Mouse (Mus musculus): ENCODE data around the gene Cst8. TPM values are rescaled to one million over a fixed set of nuclear protein-coding genes. Genes with fewer than 3 reads are reported as not detected.
A peak's percentile ranks its signal among the peaks of the same experiment; 100 is the strongest.
"Not testable (repeated sequence)": the region's sequence is repeated elsewhere in the genome, so short reads cannot be mapped to it uniquely, and the experiment has no call there.

Cst8 gene
- not detected in 2 replicates for total RNA-seq (2015; ENCODE audit: low replicate concordance)
- not detected in 2 replicates for total RNA-seq (2017; ENCODE audit: low replicate concordance)

DNA sequence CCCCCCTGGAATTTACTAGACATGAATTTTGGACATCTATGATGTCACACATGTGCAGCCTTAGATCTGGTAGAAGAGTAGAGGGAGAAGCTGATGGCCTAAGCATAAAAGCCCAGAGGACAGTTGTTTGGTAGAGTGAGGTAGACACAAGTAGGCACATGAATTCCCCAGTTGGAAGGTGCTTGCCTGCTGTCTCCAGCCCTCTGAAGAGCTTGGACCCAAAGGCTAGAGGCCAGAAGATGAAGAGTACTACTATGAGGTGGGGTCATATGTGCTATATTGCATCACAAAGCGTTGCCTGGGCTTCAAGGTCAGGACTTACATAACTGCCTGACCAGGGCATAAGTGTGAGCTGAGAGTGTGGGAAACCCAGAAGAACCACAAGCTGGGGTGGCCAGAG lies at the start of gene Cst8:
Cst8 (plus strand) TSS at position 301 of the 400 bp plus-strand sequence.
- no peak for ATAC-seq (replicated peaks; ENCODE audit: low FRiP score, poor library complexity, severe bottlenecking)

DNA sequence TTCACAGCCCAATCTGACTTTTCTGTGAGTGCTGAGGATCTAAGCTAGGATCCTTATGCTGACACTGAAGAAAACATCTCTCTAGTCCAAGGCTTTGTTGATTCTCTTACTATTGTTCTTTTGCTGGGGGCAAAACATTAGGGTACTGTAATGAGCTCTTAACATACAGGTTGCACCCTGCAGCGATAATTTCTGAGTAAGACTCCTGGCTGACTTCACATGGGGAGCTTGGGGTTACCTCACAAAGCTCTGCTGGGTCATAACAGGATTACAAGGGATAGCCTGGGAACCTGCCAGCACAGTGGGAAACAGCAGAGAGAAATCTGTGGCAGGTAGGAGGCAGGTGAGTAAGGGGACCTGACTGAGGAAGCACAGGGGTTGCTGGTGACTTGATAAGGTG lies 48.5 kb upstream of the Cst8 start, which contains the start of gene Cstl1:
Cstl1 (plus strand) TSS at position 301 of the 400 bp plus-strand sequence.
- ATAC-seq (replicated peaks; ENCODE audit: low FRiP score, poor library complexity, severe bottlenecking) = no peak

DNA sequence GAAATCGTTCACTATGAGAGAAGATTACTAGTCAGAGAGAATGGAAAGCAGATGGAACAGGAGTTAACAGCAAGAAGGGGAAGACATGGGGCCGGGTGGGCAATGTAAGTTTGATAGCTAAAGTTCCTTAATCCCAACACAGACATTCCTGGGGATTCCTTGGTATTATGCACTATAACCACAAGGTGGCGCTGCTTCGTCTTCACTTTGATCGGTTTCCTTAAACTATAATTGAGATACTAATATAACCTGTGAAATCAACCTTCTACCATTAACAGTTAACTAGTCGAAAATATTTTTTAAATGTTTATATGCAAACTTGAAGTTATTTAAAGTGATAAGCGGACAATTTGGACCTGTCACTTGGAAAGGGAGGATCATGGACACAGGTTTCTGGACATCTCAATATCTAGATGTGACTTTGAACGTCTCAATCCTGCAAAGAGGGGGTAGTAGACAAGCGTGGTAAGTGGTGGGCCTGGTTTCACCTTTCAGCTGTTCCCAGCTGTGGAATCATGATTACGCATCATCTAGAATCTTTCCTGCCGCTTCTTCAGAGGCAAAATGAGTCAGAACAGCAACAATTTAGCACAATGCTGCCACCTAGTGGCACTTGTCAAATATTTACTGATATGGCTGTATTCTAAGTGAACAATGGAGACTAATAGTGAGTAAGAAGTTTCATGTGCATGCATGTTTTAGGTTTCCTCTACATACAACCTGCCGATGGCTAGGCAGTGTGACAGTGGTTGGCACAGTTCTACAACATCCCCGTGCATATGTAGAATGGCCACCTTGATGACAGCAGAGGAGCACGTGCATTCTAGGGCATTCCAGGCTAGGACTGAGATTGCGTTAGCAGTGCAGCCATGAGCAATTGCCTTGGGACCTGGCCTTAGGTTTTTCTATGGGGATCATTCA lies 46.4 kb upstream of the Cst8 start:
- peak; percentile 90 for ATAC-seq (replicated peaks; ENCODE audit: low FRiP score, poor library complexity, severe bottlenecking)

DNA sequence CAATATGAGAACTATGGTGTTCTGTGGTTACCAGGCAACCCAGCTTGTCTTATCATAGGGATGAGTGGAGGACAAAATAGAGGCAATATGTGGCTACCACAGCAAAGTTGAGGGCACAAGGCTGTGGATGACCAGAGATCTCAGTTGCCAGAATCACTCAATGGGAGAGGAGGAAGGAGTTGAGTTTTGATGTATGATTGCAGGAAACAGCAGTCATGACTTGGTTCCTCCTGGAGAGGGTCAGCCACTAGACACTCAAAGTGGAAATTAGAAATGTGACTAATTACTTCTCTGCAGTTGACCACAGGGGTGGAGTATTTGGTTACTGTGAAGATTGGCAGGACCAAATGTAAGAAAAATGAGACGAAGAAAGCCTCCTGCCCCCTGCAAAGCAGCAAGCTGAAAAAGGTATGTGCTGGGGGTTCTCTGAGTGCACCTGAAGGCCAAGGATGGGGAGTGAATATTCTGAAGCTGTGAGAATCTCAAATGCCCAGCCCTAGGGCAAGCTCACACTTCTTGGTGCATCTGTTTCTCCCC lies 44.2 kb upstream of the Cst8 start:
- no peak for ATAC-seq (replicated peaks; ENCODE audit: low FRiP score, poor library complexity, severe bottlenecking)

DNA sequence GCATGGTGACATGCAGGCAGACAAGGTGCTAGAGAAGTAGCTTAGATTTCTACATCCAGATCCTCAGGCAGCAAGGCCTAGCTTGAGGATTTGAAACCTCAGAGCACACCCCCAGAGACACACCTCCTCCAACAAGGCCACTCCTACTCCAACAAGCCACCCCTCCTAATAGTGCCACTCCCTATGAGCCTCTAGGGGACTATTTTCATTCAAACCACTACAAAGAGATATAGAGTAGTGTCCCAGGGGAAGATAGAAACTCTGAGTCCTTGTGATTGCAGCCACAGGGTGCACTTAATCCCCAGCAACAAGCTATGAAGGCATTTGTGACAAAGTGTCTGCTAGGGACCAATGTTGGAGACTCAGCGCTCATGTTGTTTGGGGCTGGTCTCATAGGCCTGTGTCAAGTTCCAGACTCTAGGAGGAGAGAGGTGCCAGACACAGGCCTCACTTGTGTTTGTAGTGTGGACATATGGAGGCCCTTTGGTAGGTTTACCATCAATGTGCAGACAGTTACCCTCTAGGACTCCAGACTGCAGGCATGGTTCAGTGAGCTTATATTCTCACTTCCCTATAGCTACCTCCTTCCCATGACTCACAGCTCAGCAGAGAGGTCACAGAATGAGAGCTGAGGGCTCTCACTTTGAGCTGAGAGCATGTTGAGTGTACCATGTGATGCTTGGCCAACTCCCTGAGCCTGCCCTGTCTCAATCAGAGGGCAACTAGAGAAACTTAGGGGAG lies 34.8 kb upstream of the Cst8 start:
- no peak for ATAC-seq (replicated peaks; ENCODE audit: low FRiP score, poor library complexity, severe bottlenecking)

DNA sequence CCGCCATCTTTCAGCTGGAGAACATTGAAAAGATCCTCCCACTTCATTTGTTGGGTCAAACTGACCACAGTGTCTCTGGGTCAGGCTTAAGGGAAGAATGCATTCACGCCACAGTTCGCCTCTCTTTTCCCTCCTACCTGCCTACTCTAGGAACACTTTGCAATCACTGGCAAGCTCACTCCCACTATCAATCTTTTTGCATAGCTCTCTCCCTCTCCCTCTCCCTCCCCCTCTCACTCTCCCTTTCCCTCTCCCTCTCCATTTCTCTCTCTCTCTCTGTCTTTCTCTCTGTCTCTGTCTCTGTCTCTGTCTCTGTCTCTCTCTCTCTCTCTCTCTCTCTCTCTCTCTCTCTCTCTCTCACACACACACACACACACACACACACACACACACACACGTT lies 27.2 kb upstream of the Cst8 start, which contains the start of gene Cst11:
Cst11 (minus strand) TSS at position 101 of the 400 bp plus-strand sequence.
- ATAC-seq (replicated peaks; ENCODE audit: low FRiP score, poor library complexity, severe bottlenecking) = not testable (repeated sequence)

DNA sequence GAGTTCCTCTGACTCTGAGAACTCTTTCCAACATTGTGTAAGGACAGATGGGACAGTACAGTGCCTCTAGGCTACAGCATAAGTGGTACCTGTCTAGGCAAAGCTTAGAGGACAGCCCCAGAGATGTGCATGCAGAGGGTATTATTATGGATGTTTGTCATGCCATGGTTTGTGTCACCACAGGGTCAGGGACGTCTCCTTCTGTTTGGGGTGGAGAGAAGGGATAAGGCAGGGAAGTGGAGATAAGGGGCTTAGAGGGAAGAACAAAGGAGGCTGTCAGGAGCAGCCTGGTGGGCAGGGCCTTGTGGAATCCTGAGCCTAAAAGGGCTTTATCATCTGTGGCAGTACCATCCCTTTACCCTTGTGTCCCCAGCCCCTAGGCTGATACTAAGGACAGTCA lies 16.9 kb upstream of the Cst8 start, which contains the start of gene 8030411F24Rik:
8030411F24Rik (plus strand) TSS at position 301 of the 400 bp plus-strand sequence.
- no peak for ATAC-seq (replicated peaks; ENCODE audit: low FRiP score, poor library complexity, severe bottlenecking)

DNA sequence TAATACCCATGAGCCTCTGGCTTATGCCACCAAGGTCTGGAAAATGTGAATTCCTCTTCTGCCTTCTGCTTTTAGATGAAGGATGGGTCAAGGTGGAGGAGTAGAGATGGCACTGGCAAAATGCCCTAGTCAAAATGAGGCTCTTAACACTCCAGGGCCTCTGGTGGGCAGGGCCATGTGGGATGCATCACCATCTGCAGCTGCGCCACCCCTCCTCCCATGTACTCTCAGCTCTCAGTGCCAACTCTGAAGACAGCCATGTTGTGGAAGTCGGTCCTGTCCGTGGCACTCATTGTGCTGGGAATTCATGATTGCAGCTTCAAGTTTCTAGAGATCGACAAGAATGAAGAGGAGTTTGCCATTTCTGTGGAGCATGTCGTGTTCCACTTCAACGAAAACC lies 9.4 kb upstream of the Cst8 start, which contains the start of gene Cst12:
Cst12 (plus strand) TSS at position 220 of the 400 bp plus-strand sequence.
- ATAC-seq (replicated peaks; ENCODE audit: low FRiP score, poor library complexity, severe bottlenecking) = no peak

DNA sequence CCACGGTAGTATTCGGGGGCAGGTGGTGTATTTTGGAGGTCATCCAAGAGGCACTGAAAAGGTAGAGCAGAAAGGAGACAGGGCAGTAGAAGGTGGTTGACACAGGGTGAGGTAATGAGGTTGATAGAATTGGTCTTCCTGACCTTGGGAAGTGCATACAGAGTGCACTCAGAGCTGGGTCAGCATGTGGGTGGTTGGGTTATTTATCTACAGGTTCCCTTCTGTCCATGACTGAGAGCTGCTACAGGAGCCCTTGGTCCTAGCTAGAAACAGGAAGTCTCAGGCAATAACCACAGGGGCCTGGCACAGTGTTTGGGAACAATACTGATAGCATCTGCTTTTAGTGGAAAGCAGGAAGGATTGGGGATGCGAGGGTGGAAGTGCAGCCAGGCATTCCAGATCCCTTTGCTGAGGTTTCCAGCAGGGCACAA lies 2.9 kb downstream of the Cst8 start:
- no peak for ATAC-seq (replicated peaks; ENCODE audit: low FRiP score, poor library complexity, severe bottlenecking)

DNA sequence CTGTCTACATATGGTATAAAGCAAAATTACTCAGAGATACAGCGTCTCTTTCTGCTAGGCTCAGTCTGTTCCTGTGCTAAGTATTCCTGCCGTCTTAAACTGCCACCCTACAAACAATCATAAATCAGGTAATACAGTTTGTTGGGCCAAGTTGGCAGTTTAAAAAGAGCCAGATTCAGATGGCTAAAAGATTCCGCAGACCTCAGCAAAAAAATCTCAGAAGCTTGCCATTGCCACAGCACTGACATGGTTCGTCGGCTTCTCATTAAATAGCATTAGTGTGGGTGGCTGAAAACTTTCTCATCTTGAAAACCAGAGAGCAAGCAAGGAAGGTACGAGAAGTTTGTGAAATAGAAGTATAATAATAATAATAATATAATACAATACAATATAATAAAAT lies 8.1 kb downstream of the Cst8 start:
- ATAC-seq (replicated peaks; ENCODE audit: low FRiP score, poor library complexity, severe bottlenecking) = no peak

DNA sequence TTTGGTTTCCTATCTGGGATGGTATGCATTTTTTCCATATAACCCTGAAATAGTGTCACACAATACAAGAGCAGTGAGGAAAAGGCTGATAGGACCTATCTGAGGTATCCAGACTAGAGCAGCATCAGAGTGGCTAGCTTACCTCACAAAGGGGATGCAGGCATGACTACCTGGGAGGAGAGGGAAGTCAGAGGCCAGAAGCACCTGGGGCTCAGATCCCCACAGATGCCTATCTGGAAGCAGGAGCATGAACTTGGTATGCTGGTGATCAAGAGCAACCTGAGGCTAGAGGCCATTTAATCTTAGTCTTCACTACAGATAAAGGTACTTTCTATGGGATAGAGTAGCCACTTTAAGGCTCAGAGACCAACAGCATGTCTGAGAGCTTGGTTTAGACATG lies 21.3 kb downstream of the Cst8 start, which contains the start of gene Cst13:
Cst13 (plus strand) TSS at position 173 of the 400 bp plus-strand sequence.
- ATAC-seq (replicated peaks; ENCODE audit: low FRiP score, poor library complexity, severe bottlenecking) = no peak

DNA sequence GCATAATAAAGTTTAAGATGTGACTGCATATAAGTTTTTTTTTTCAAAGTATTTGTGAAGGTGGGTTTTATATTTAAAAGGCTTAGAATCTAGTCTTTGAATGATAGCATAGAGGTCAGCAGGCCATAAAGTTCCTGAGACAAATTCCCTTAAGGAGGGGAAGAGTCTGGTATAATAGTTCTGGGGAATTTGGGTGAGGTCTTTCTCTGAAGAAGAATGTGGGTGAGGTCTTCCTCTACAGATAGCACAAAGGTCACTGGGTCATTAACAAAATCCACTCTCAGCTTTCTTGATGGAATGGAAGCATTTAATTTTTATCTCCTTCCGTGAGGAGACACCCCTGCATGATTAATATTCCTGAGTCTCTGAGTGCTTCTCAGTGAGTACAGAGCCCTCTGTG lies 27.4 kb downstream of the Cst8 start:
- ATAC-seq (replicated peaks; ENCODE audit: low FRiP score, poor library complexity, severe bottlenecking) = no peak

DNA sequence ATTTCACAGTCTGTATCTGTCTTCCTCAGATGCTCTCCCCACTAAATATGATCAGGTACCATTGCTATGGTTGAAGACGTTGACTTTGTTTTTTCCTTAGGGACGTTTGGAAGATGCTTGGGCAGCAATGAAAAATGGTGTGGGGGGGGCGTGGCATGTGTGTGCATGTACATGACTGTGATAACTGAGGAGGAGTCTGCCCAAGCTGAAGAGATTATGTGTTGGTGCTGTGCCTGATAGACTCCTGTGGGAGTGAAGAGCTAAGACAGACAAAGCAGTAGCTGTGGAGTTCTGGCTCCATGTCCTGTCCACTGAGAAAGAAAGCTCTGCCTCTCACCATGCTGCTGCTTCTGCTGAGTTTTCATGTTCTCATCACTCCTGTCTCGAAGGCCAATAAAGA lies 36.3 kb downstream of the Cst8 start, which contains the start of gene Cst9:
Cst9 (plus strand) TSS at position 236 of the 400 bp plus-strand sequence.
- ATAC-seq (replicated peaks; ENCODE audit: low FRiP score, poor library complexity, severe bottlenecking) = no peak

DNA sequence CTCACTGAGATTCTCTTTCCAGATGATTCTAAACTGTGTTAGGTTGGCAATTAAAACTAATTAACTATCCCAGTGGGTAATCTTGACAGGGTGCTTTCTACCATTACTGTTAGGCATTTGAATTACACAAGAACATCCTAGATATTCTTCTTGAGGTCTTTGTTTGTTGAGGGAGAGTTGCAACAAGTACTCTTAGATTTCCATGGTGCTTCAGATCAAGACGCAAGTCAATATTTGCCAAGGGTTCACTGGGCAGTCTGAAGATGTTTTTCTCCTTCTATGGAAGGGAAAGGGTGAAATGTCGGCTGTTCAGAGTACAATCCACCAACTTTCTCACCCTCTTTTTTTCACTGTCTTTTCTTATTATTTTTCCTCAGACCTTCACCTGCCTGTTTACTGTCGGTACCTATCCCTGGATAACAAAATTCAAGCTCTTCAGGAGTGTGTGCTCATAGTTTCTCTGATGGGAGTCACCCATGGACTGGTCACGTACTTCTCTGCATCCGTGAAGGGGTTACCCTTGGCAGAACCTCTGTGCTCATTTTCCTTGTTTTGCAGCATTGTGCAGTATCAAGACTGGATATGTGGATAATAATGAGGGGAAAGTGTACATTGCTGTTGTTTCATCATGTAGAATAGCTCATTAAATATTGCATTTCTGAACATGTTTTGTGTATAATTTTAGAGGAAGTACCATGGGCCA lies 39.6 kb downstream of the Cst8 start:
- ATAC-seq (replicated peaks; ENCODE audit: low FRiP score, poor library complexity, severe bottlenecking) = no peak

DNA sequence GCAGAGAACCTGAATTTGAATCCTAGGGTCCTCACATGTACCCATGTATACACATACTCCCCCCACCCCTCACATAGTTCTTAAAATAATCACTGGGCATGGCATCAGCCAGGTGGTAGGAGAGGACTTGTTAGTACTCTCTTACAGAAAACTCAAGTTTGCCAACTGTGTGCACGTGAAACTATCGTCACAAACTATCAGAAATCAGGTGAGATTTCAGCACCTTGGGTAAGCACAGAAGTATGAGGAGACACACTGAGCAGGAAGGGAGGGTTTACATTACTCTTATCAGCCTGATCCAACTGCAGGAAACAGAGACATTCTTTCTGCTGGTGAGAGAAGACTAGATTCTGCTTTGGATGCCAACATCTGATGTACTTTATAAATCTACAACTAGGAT lies 40.6 kb downstream of the Cst8 start:
- no peak for ATAC-seq (replicated peaks; ENCODE audit: low FRiP score, poor library complexity, severe bottlenecking)

DNA sequence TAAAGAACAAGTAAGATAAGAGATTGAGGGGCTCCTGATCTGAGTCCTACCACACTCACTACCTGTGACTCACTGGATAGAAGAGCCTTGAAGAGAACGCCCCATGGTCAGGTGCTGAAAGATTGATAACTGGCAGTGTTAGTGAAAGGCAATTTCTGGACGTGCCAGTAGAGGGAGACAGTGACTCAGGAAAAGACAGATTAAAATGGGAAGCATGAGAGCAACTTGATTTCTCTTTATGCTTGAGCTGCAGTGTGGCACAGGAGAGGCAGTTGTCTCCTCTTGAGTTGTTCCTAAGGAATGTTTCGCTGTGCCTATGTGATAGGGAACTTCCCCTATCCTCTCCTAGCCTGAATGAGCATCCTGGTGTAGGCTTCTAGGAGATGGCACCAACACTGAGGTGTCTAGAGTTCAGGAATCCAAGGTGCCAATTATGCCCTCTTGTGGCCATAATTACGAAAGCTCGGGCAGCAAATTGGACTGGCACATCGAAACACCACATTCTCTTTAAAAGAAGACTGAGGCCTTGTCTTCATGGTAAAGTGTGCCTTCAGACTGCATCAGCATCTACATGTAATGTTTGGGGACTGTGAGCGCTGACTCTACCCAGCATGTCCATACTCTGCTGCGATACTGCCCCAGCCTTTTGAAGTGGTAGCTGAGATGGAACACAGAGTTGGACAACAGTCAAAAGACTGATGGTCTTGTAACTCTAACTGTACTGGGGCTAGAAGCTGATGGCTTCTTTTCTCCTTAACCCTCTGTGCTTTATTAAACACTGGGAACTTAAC lies 52.7 kb downstream of the Cst8 start:
- peak; percentile 52; the same call in 1 of the 2 replicates for ATAC-seq (replicated peaks; ENCODE audit: low FRiP score, poor library complexity, severe bottlenecking)
